Mouse (Mus musculus): ENCODE results near the gene Cntnap2.

DNA sequence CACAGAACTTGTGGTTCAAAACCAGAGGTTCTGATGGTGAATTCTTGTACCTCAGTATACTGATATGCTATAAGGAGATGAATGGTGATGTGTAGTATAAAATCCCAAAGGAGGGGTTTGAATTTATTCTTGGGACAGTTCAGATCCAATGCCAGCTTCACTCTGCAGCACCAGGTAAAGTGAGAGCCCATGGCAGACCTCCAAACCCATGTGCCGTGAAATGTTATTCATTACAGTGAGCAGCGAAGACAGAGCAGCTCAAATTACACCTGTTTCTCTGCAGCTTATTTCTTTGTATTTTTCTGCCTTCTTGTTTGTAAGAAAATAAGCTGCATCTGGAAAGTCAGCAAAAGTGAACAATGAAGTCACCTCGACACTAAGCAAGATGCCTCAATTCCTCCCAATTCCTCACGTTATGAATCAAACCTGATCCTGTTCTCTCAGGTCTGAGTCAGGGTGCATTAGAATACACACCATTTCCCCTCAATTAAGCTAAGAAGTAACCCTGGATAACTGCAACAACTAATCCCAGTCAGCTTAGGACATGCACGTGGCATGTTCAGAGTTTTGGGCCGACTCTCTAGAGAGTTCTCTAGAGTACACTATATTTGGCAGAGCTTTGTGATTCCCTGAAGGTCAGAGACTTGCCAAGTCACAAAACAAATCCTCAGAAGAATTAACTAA is 915.5 kb downstream of the Cntnap2 start:
- TF ChIP-seq POLR2A (IDR thresholded peaks at IDR 0.05; ENCODE audit: insufficient read length, low read depth) (no peak), USF1 (IDR thresholded peaks at IDR 0.05; ENCODE audit: low read depth) (no peak)
